Mouse (Mus musculus) testis, postnatal 10 days (tissue): Measurements from ENCODE around the gene Wdr77.
"Not testable (repeated sequence)": the region's sequence is repeated elsewhere in the genome, so short reads cannot be mapped to it uniquely, and the experiment has no call there.

Experiments used
- DNase-seq: peaks from one replicate; pipeline ENCODE4 v3.0.0; 2021; ENCODE audit warnings: low spot score

The Wdr77 gene

DNA sequence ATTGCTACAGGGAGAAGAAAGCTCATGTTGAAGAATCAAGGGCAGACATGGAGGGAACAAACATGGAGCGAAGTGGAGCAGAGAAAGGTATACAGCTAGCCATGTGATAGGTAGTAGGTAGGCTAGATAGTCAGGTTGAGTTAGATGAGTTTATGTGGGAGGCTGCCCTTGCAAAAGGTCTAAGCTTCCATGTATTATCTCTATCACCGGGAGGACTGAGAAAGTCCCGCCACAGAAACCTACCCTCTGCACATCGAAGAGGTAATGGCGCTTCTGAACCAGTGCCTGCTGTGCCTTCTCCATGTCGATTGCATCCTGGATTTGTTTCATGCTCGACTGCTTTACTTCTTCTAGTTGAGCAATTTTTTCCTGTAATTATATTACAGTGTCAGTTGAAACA is 7.8 kb upstream of the Wdr77 start:
- DNase-seq: no peak

DNA sequence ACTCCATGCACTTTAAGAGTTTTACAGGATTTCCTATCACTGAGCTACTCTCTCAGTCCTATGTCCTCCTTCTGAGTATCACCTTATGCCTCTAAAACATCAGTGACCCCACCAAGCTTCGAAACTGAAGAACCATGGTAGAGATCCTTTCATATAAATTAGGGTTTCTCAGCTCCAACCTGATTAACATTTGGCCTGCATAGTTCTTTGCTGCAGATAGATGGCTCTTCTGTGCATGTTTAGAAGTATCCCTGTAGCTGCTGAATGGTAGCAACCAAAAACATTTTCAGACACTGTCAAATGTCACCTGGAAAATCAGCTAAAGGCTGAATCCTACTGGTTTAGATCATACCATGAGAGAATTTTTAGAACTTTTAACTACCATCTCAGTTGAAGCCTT is 1.9 kb upstream of the Wdr77 start:
- DNase-seq: no peak

DNA sequence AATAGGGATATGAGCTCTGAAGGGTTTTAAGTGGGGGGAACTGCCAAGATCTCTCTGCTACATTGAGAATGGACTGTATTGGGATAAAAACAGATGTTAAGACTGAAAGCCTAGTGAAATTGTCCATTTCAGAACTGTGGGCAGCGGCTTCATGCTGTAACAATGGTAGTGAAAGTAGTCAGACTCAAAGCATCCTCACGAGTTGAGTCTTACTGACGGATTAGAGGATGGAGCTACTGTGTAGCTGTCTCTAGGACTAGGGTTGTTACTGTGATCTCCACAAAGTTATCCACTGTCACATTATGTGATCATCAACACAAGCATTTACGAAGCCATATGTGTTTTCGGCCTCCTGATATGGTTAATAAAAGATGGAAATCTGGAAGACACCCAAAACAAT is 965 bp upstream of the Wdr77 start:
- no peak for DNase-seq

DNA sequence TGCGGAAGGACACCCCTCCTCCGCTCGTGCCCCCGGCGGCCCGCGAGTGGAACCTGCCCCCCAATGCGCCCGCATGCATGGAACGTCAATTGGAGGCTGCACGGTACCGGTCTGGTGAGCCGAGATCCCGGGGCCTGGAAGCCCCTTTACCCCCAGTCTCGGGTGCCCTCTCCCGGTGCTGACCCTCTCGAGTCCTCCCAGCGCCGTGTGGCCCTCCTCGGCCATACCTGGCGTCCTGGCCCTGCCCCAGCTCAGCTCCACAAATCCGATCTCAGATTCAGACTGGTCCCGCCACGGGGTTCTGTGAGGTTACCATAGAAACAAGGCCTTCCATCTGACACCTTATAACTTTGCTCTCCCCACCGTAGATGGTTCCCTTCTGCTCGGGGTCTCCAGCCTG is 416 bp downstream of the Wdr77 start:
- DNase-seq: no peak

DNA sequence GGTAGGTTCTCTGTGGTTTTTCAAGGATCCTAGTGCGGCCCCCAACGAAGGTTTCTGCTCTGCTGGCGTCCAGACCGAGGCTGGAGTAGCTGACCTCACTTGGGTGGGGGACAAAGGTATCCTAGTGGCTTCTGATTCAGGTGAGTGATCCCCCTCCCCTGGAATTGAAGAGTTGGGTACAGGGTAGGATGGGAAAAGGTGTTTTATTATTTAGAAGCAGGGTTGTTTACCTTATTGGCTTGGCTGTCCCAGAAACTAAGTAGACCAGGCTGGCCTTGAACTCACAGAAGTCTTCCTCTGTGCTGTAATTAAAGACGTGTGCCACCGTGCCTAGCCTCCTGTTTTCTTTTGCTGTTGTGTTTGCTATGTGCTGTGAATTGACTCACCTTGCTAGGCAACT is 830 bp downstream of the Wdr77 start, which contains the start of gene Atp5f1:
TSS of gene Atp5f1 (minus strand) at position 101 of the 400 bp plus-strand sequence.
- DNase-seq: no peak

DNA sequence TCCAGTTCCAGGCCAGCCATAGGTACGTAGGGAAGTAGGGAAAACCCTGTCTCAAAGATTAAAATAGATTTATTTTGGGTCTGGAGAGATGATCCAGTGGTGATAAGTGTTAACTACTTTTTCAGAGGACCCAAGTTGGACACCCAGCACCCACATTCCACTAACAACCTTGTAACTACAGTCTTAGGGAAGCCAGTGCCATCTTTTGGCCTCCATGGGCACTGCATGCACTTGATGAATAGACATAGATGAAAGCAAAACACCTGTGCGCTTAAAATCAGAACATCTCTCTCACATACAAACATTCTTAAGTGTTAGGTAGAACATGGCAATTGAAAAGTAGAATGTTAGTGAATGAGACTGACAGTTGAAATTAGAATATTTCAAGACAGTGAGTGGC is 1.5 kb downstream of the Wdr77 start:
- DNase-seq: no peak

DNA sequence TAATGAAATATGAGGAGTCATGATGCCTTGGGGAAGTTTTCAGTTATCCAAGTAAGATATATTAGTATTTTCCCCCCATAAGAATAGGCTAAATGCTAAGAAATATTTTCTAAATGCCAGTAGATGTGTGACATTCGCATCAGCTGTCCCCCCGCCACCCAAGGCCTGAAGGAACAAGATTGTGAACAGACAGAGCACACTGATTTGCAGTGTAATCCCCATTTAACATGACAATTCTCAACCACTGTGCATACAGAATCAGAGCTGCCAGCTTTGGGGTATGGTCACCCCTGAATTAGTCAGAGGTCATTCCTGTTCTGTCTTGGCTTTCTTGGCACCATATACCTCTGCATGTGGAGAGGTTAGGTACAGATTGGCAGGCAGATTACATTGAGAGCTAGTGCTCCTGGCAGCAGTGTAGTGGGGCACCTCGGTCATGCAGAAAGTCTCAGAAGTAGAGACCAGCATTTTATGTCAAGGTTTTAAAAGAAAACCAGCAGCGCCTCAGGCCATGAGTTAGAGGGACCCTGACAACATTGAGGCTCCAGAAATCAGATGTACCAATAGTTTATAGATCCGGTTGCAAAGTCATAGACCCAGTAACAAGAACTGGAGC is 12.8 kb downstream of the Wdr77 start:
- no peak for DNase-seq

DNA sequence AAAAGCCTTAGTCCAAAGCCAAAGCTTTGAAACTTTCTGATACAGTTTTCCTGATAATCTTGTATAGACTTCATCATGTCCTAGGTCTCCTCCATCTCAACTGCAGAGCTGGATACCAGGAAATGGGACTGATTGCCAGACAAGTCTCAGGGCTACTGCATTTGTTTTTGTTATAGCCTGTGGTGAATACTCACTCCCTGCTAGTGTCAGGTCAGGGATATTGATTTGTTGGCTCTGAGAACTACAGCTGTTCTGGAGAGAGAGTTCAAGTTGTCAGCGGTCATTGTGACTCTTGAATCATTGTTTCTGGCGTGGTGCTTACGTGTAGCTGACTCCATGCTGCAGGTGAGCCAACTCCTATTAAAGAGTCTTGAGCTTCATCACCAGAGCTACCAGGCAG is 14.2 kb downstream of the Wdr77 start, which contains the start of gene Ovgp1:
TSS of gene Ovgp1 (plus strand) at position 301 of the 400 bp plus-strand sequence.
- DNase-seq: no peak

DNA sequence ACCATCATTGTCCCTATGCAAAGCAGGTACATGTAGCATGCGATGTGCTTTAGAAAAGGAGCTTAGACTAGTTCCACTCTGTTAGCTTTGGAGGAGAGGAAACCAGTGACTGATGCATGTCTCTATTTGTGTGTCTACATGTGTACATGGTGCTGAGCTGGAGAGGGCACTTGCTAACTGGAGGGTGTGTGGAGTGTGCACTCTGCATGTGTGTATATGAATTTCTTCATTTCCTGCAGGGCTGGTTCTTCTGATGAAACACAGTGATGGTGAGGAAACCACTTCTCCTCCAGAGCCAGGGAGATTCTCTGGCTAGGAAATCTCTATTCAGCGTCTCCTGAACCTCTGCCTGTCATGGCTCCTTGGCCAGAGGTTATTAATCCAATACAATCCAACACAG is 15.0 kb downstream of the Wdr77 start:
- DNase-seq: no peak

DNA sequence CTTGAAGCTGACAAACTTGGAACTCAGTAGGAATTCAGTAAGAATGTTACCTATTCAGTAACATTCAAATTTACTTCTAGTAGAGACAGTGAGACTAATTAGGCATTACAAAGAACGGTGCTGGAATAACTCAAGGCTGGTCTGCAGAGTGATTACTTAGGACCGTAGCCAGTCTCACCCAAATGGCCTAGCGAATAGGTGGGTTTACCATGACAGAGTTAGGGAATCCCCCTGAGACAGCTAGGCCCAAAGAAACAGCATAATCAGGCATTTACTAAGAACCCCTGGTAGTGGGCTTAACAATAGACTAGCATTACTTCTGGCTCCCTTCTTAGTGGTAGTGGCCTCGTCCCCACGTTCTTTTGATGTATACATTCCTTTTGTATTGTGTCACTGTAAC is 30.4 kb downstream of the Wdr77 start:
- not testable (repeated sequence) for DNase-seq

DNA sequence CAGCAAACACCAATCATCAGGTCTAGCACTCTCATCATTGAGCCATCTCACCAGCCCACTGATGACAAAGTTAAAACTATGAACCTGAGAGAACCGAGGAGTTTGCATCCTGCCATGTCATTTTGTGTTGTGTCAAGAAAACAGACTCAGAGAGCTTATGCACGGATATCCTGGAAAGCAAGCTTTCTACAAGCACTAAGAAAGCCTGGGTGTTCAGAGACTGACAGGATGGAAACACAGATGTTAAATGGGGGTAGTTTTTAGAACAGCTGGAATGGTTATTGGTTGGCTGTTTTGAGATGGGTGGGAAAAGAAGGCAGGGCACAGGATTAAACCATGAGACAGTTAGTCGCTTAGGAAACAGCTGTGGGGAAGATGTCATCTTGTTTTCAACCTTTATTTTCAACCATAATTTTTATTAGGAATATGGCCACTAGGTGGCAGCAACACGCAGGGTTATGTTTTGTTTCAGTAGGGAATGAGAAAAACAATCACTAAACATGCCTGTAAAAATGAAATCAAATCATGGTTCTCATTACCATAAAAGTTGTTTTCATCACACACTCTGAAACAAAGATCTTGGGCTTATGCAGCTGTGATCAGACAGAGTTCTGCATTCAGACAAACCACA is 32.6 kb downstream of the Wdr77 start:
- peak; percentile 69 for DNase-seq

DNA sequence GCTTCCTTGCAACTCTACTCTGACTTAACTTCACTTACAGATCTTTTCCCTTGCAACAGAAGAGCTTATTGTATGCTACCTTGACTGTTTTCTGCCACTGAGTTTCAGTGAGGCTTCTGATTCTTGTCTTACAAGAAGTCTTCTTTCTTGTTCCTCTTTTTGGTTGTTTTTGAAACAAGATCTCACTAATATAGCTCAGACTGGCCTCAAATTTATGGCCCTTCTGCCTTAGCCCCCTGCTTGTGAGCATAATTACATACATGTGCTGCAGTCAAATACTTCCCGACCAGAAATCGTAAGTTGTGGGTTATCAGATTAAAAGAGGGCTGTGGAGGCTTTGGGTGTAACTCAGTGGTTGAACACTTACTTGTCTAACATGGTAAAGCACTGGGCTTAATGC is 35.6 kb downstream of the Wdr77 start:
- DNase-seq: no peak

DNA sequence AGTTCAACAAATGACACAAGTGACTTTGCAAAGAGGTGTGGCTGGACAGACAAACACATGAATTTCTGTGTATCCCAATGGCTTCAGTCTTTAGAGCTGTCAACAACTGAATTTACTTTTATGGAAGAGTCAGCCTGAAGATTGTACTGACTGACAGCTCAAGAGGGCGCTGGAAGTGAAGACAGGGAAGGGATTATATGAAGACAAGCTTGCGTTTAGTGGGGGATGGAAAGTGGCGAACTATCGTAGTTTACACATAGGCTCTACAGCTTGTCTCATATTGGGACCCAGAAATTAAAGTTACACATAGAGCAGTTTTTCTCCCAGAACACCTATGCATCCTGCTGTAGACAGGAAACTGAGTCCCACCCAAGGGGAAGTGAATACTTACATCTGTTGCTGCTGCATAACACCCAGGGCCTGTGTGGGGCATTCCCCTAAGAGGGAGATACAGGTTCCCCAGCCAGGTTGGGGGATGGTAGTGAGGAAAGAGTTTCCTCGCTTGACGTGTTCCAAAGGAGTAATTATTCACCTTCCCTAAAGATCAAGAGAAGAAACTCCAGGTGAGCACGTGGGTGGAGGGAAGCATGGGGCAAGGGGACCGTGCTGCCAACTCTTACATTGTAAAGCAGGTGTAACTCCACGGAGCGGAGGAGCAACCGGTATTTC is 41.7 kb downstream of the Wdr77 start:
- no peak for DNase-seq

DNA sequence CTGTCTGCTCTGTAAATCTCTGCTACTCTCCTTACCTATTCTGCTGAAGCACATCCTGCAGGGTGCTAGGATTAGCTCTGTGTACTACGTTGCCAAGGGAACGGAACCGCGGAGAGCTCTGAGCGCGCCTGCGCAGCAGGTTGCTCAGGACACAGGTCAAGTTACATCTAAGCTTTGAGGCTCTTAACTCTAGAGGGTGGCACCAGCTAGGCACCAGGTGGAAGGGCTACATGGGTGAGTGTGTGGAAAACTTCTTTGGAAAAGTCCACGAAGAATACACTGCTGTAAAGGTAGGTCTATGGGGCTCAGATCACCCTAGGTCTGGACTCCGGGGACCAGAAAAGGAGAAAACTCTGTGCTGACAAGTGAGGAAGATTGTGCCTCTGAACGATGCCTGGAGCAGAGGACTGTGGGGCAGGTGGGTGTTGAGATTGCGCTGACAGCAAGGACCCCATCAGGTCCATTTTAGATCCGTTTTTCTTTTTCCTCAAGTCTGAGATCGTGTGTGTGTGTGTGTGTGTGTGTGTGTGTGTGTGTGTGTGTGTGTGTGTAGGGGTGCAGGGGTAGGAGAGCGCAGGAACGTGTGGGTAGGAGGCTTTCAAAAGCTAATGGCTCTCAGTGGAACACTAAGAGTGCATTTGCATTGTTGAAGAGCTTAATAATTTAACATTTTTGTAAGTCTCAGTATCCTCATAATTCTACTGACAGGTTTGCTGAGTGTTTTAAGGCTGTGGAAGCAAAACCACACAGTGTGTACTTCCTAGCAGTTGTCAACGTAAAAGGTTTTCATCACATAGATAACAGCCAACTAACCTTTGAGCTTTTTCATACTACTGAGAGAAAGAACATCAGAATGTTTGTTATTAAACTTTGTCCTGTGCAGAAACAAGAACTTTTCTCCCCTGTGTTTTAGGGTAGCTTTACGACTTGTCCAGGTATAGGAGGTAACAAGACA is 42.5 kb downstream of the Wdr77 start:
- no peak for DNase-seq

DNA sequence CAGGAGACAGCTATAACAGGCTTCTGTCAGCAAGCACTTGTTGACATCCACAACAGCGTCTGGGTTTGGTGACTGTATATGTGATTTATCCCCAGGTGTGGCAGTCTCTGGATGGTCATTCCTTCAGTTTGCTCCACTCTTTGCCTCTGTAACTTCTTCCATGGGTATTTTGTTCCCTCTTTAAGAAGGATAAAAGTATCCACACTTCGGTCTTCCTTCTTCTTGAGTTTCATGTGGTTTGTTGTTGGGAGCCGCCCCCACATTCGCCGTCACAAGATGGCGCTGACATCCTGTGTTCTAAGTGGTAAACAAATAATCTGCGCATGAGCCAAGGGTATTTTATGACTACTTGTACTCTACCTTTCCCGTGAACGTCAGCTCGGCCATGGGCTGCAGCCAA is 44.2 kb downstream of the Wdr77 start:
- not testable (repeated sequence) for DNase-seq

DNA sequence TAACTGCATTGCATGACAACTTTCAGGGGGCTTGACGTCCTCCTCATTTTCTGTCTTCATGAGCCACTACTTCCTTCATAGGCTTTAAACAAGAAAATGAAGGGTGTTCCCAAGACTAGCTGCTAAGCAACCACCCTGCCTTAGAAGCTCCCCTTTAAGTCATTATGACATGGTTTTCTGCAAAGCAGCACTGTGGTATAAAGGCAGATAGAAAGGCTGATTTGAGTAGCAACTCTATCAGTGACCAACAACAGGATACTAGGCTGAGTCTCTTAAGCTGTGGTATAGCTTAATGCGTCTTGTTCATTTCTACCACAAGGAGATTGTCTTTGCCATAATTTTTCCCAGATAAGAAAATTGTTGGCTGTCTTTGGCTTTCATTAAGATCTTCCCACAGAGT is 55.4 kb downstream of the Wdr77 start, which contains the start of gene Pifo:
TSS of gene Pifo (minus strand) at position 101 of the 400 bp plus-strand sequence.
- DNase-seq: no peak
